Comparison of ENCODE assay signal across 29 mouse cellular contexts in genomic region chr16:89497002-89497401, GRCm38 (mm10). TPM values are rescaled to one million over a fixed set of nuclear protein-coding genes. Genes with fewer than 3 reads are reported as not detected.
"Had no signal": no experiment of that assay in that cellular context is flagged by ENCODE, and none has a peak within 500 bp of the region (broad histone marks: within the 10 kb centered on the region; RNA-seq: fewer than 3 reads in every experiment).

No protein-coding gene starts in this region.

- DNase-seq: lung, adult 18-20 months; lung, embryonic 14.5 days; lung, postnatal 10 days; lung, postnatal 4 days; midbrain, embryonic 14.5 days; retina, postnatal 1 day; right cerebral cortex, postnatal 14 days; right cerebral cortex, postnatal 4 days; spleen, adult 18-20 months; thymus, adult 2 months; thymus, postnatal 25 days; thymus, postnatal 4 days had no signal

- H3K4me3 ChIP-seq: midbrain, embryonic 10.5 days; midbrain, embryonic 12.5 days; myocyte; neural tube, embryonic 13.5 days; neural tube, embryonic 15.5 days had no signal

- H3K27me3 ChIP-seq: midbrain, embryonic 12.5 days; neural tube, embryonic 13.5 days; neural tube, embryonic 15.5 days had no signal

- H3K9me3 ChIP-seq: midbrain, embryonic 10.5 days; midbrain, embryonic 12.5 days; neural tube, embryonic 13.5 days; neural tube, embryonic 15.5 days had no signal

- H3K4me1 ChIP-seq: midbrain, embryonic 12.5 days; neural tube, embryonic 13.5 days; neural tube, embryonic 15.5 days had no signal

- H3K27ac ChIP-seq: liver, embryonic 14.5 days; midbrain, embryonic 10.5 days; midbrain, embryonic 12.5 days; neural tube, embryonic 13.5 days; neural tube, embryonic 15.5 days had no signal

- H3K36me3 ChIP-seq: midbrain, embryonic 10.5 days; midbrain, embryonic 12.5 days; neural tube, embryonic 13.5 days; neural tube, embryonic 15.5 days had no signal

RNA-seq across cellular contexts. Expression of gene Krtap8-1, which starts 9.2 kb away (rescaled TPM):
- total RNA-seq: megakaryocyte, adult 5-6 weeks; megakaryocyte-erythroid progenitor cell, adult 5-6 weeks had no signal
- polyA plus RNA-seq: liver, embryonic 14.5 days; liver, embryonic 16.5 days; lung, embryonic 14.5 days; lung, embryonic 16.5 days; midbrain, embryonic 10.5 days; midbrain, embryonic 12.5 days; midbrain, embryonic 14.5 days; midbrain, embryonic 16.5 days; myocyte; neural tube, embryonic 11.5 days; neural tube, embryonic 13.5 days; neural tube, embryonic 15.5 days; small intestine, adult 2 months; stomach, embryonic 14.5 days; stomach, embryonic 16.5 days; testis, adult 2 months; thymus, adult 2 months; urinary bladder, adult 2 months had no signal

RNA-seq across cellular contexts. Expression of gene Krtap7-1, which starts 11.1 kb away (rescaled TPM):
- total RNA-seq: megakaryocyte, adult 5-6 weeks; megakaryocyte-erythroid progenitor cell, adult 5-6 weeks had no signal
- polyA plus RNA-seq: liver, embryonic 14.5 days; liver, embryonic 16.5 days; lung, embryonic 14.5 days; lung, embryonic 16.5 days; midbrain, embryonic 10.5 days; midbrain, embryonic 12.5 days; midbrain, embryonic 14.5 days; midbrain, embryonic 16.5 days; myocyte; neural tube, embryonic 11.5 days; neural tube, embryonic 13.5 days; neural tube, embryonic 15.5 days; small intestine, adult 2 months; stomach, embryonic 14.5 days; stomach, embryonic 16.5 days; testis, adult 2 months; thymus, adult 2 months; urinary bladder, adult 2 months had no signal
